25 mouse cellular contexts compared by ENCODE assay signal in the genomic region with DNA sequence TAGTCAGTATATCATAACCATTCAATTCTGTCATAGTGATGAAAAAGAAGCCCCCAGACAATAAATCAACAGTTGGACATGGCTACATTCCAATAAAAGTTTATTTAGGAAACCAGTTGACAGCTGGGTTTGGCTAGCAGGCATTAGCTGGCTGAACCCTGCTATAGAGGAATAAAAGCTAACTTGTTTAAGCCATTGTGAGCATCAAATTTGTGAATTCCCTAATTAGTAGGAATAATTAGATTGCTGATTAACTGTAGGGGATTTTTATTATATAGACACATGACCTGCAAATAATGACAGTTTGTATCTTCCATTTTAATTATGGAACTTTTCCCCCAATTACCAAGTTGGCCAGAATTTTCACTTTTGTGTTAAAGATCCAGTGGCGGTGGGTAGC.
DNase-seq lines count a peak whose midpoint lies in the region; ATAC-seq lines count a peak whose summit lies in the region.
"Had no signal": no experiment of that assay in that cellular context is flagged by ENCODE, and none has a peak within 500 bp of the region (broad histone marks: within the 10 kb centered on the region; RNA-seq: fewer than 3 reads in every experiment).

No protein-coding gene starts in this region.

- no peak overlapping the region for H3K4me3 ChIP-seq in forebrain, embryonic 13.5 days
- no peak overlapping the region for H3K4me3 ChIP-seq in forebrain, embryonic 11.5 days (ENCODE audit: low read depth, low read length)
- H3K4me3 ChIP-seq: embryonic facial prominence, embryonic 13.5 days; embryonic facial prominence, embryonic 15.5 days; erythroblast, embryonic 14.5 days; forebrain, embryonic 10.5 days; forebrain, embryonic 15.5 days had no signal

- no peaks in the 10 kb centered on the region for H3K4me1 ChIP-seq in forebrain, embryonic 13.5 days
- no peaks in the 10 kb centered on the region for H3K4me1 ChIP-seq in forebrain, embryonic 11.5 days (replicated peaks; ENCODE audit: control insufficient read depth, insufficient read depth, low read length)
- H3K4me1 ChIP-seq: embryonic facial prominence, embryonic 13.5 days; embryonic facial prominence, embryonic 15.5 days; forebrain, embryonic 10.5 days; forebrain, embryonic 15.5 days had no signal

- 0 out of 2 replicates have a peak, but pooled peaks have one; percentile 41 for ATAC-seq in forebrain, embryonic 13.5 days
- no peak for ATAC-seq in forebrain, embryonic 11.5 days (replicated peaks; ENCODE audit: low FRiP score)
- ATAC-seq: CD4-positive, CD25-positive, alpha-beta regulatory T cell, adult 4 months; forebrain, embryonic 15.5 days had no signal

- H3K9me3 ChIP-seq in forebrain, embryonic 13.5 days (replicated peaks): no peaks in the 10 kb centered on the region
- no peaks in the 10 kb centered on the region for H3K9me3 ChIP-seq in forebrain, embryonic 11.5 days (ENCODE audit: control insufficient read depth, low read length)
- H3K9me3 ChIP-seq: embryonic facial prominence, embryonic 13.5 days; embryonic facial prominence, embryonic 15.5 days; forebrain, embryonic 10.5 days; forebrain, embryonic 15.5 days had no signal

- WGBS in forebrain, embryonic 13.5 days: 46% methylated on average over 1 of the region's 1 CpGs
- WGBS in forebrain, embryonic 11.5 days: 69% methylated on average over 1 of the region's 1 CpGs

- DNase-seq in forebrain, embryonic 11.5 days (ENCODE audit: low spot score): no peak
- DNase-seq in retina, postnatal 1 day: peak; percentile 60
- DNase-seq in retina, embryonic 14.5 days (ENCODE audit: low spot score): no peak
- peak; percentile 3 for DNase-seq in mesoderm, embryonic 11.5 days (ENCODE audit: low read depth, low spot score)
- DNase-seq in urinary bladder, postnatal 10 days (ENCODE audit: low spot score): no peak
- DNase-seq: adrenal gland, adult 2 months; adrenal gland, postnatal 14 days; adrenal gland, postnatal 36 days; B cell, adult 2 months; cerebellum, adult 11 months; cerebellum, adult 18-20 months; cerebellum, adult 8-10 months; cerebellum, adult 9-11 months; cerebellum, postnatal 14 days; cerebellum, postnatal 36 days; embryo, embryonic 11 days had no signal

- H3K36me3 ChIP-seq in forebrain, embryonic 13.5 days (ENCODE audit: poor library complexity, severe bottlenecking): no peaks in the 10 kb centered on the region
- no peaks in the 10 kb centered on the region for H3K36me3 ChIP-seq in forebrain, embryonic 11.5 days (ENCODE audit: control insufficient read depth, insufficient read depth, low read length)
- H3K36me3 ChIP-seq: embryonic facial prominence, embryonic 13.5 days; embryonic facial prominence, embryonic 15.5 days; forebrain, embryonic 10.5 days; forebrain, embryonic 15.5 days; G1E had no signal

- H3K9ac ChIP-seq in forebrain, embryonic 13.5 days: no peak overlapping the region
- H3K9ac ChIP-seq in forebrain, embryonic 11.5 days (ENCODE audit: low read length): no peak overlapping the region
- H3K9ac ChIP-seq: embryonic facial prominence, embryonic 13.5 days; embryonic facial prominence, embryonic 15.5 days; forebrain, embryonic 15.5 days had no signal

- no peak overlapping the region for H3K4me2 ChIP-seq in forebrain, embryonic 13.5 days
- no peak overlapping the region for H3K4me2 ChIP-seq in forebrain, embryonic 11.5 days (ENCODE audit: low read depth, low read length, severe bottlenecking)
- H3K4me2 ChIP-seq: embryonic facial prominence, embryonic 13.5 days; embryonic facial prominence, embryonic 15.5 days; forebrain, embryonic 15.5 days had no signal

- H3K27me3 ChIP-seq in forebrain, embryonic 13.5 days: no peaks in the 10 kb centered on the region
- no peaks in the 10 kb centered on the region for H3K27me3 ChIP-seq in forebrain, embryonic 11.5 days (ENCODE audit: control insufficient read depth, insufficient read depth, low read length)
- H3K27me3 ChIP-seq: CH12.LX; embryonic facial prominence, embryonic 13.5 days; embryonic facial prominence, embryonic 15.5 days; forebrain, embryonic 15.5 days had no signal

- no peak overlapping the region for H3K27ac ChIP-seq in forebrain, embryonic 13.5 days
- no peak overlapping the region for H3K27ac ChIP-seq in forebrain, embryonic 11.5 days (ENCODE audit: low read depth, low read length)
- H3K27ac ChIP-seq: embryonic facial prominence, embryonic 13.5 days; embryonic facial prominence, embryonic 15.5 days; forebrain, embryonic 10.5 days; forebrain, embryonic 15.5 days had no signal

Comparison
In these comparisons a context has a peak if more than half of its experiments do, and no peak if none do; other contexts are left out.
1. DNase-seq: peak in retina, postnatal 1 day (single experiment) and mesoderm, embryonic 11.5 days (single experiment); none in forebrain, embryonic 11.5 days (single experiment), retina, embryonic 14.5 days (single experiment) and urinary bladder, postnatal 10 days (single experiment).